Mouse (Mus musculus): ENCODE results near the gene AC129217.1. TPM values are rescaled to one million over a fixed set of nuclear protein-coding genes. Genes with fewer than 3 reads are reported as not detected.
"Not testable (repeated sequence)": the region's sequence is repeated elsewhere in the genome, so short reads cannot be mapped to it uniquely, and the experiment has no call there.

Gene AC129217.1
- polyA plus RNA-seq, 1 experiment from 2014 or later: not detected

GRCm38 (mm10) chr19:8857689-8858088 lies 28.1 kb downstream of the AC129217.1 start:
- no peaks in the 10 kb centered on the region for H3K27me3 ChIP-seq (ENCODE audit: low read depth, poor library complexity, severe bottlenecking)
- H3K4me1 ChIP-seq: no peaks in the 10 kb centered on the region
- 43% methylated on average over 4 of the region's 4 CpGs for WGBS
- H3K9me3 ChIP-seq (replicated peaks): no peaks in the 10 kb centered on the region
- DNase-seq (ENCODE audit: low spot score): no peak
- no peaks in the 10 kb centered on the region for H3K36me3 ChIP-seq
- no peak overlapping the region for H3K27ac ChIP-seq
- H3K4me3 ChIP-seq: no peak overlapping the region

GRCm38 (mm10) chr19:8859018-8859417 lies 29.4 kb downstream of the AC129217.1 start:
- Histone ChIP-seq H3K9me3 (replicated peaks) (no peaks in the 10 kb centered on the region), H3K4me1 (no peaks in the 10 kb centered on the region), H3K27me3 (ENCODE audit: low read depth, poor library complexity, severe bottlenecking) (no peaks in the 10 kb centered on the region), H3K27ac (no peak overlapping the region), H3K36me3 (no peaks in the 10 kb centered on the region), H3K4me3 (no peak overlapping the region)
- WGBS: 27% methylated on average over 1 of the region's 1 CpGs
- DNase-seq (ENCODE audit: low spot score): no peak

- DNase-seq (ENCODE audit: low spot score): no peak
- Histone ChIP-seq H3K27me3 (ENCODE audit: low read depth, poor library complexity, severe bottlenecking) (no peaks in the 10 kb centered on the region), H3K36me3 (no peaks in the 10 kb centered on the region), H3K4me1 (no peaks in the 10 kb centered on the region), H3K27ac (no peak overlapping the region), H3K4me3 (no peak overlapping the region), H3K9me3 (replicated peaks) (no peaks in the 10 kb centered on the region)
- 85% methylated on average over 6 of the region's 6 CpGs for WGBS
Observed at GRCm38 (mm10) chr19:8864265-8864664, 34.7 kb downstream of the AC129217.1 start.

- peaks cover 28% of the 10 kb centered on the region for H3K36me3 ChIP-seq
- H3K4me3 ChIP-seq: peak overlapping the region; percentile 96
- 74% methylated on average over 3 of the region's 3 CpGs for WGBS
- not testable (repeated sequence) for H3K27me3 ChIP-seq (ENCODE audit: low read depth, poor library complexity, severe bottlenecking); H3K4me1 ChIP-seq; H3K9me3 ChIP-seq (replicated peaks); DNase-seq (ENCODE audit: low spot score)
- H3K27ac ChIP-seq: peak overlapping the region; percentile 93; the same call in 1 of the 2 replicates
Observed at GRCm38 (mm10) chr19:8870381-8870780, 40.8 kb downstream of the AC129217.1 start.

- Histone ChIP-seq H3K9me3 (replicated peaks) (no peaks in the 10 kb centered on the region), H3K4me1 (peaks cover 10% of the 10 kb centered on the region)
- 64% methylated on average over 9 of the region's 9 CpGs for WGBS
Observed at GRCm38 (mm10) chr19:8870838-8871237, 41.3 kb downstream of the AC129217.1 start.

GRCm38 (mm10) chr19:8871267-8872186 lies 42.0 kb downstream of the AC129217.1 start, which contains the start of gene Ubxn1:
Gene Ubxn1 (plus strand): TSS chr19:8871496.
- peak; percentile 97 for DNase-seq (ENCODE audit: low spot score)
- H3K27me3 ChIP-seq (ENCODE audit: low read depth, poor library complexity, severe bottlenecking): no peaks in the 10 kb centered on the region
- peaks cover 40% of the 10 kb centered on the region for H3K36me3 ChIP-seq
- WGBS: 1% methylated on average over 59 of the region's 59 CpGs
- peaks cover 10% of the 10 kb centered on the region for H3K4me1 ChIP-seq
- peak within 1 kb of the TSS; percentile 93 for H3K27ac ChIP-seq
- peak within 1 kb of the TSS; percentile 96 for H3K4me3 ChIP-seq
- H3K9me3 ChIP-seq (replicated peaks): no peaks in the 10 kb centered on the region

More at GRCm38 (mm10) chr19:8870838-8871237, 41.3 kb downstream of the AC129217.1 start:
- no peaks in the 10 kb centered on the region for H3K27me3 ChIP-seq (ENCODE audit: low read depth, poor library complexity, severe bottlenecking)
- peak overlapping the region; percentile 93 for H3K27ac ChIP-seq
- peaks cover 33% of the 10 kb centered on the region for H3K36me3 ChIP-seq
- no peak for DNase-seq (ENCODE audit: low spot score)
- H3K4me3 ChIP-seq: peak overlapping the region; percentile 96

- Histone ChIP-seq H3K36me3 (peaks cover 48% of the 10 kb centered on the region), H3K4me1 (peaks cover 10% of the 10 kb centered on the region), H3K27me3 (ENCODE audit: low read depth, poor library complexity, severe bottlenecking) (no peaks in the 10 kb centered on the region), H3K4me3 (peak overlapping the region; percentile 96), H3K9me3 (replicated peaks) (no peaks in the 10 kb centered on the region), H3K27ac (peak overlapping the region; percentile 93)
- DNase-seq (ENCODE audit: low spot score): no peak
- 78% methylated on average over 10 of the region's 10 CpGs for WGBS
Observed at GRCm38 (mm10) chr19:8872266-8872840, 42.8 kb downstream of the AC129217.1 start.

- H3K4me3 ChIP-seq: no peak overlapping the region
- H3K9me3 ChIP-seq (replicated peaks): no peaks in the 10 kb centered on the region
- WGBS: 96% methylated on average over 7 of the region's 7 CpGs
- peaks cover 65% of the 10 kb centered on the region for H3K36me3 ChIP-seq
- H3K27me3 ChIP-seq (ENCODE audit: low read depth, poor library complexity, severe bottlenecking): no peaks in the 10 kb centered on the region
- no peak overlapping the region for H3K27ac ChIP-seq
- DNase-seq (ENCODE audit: low spot score): no peak
- H3K4me1 ChIP-seq: peaks cover 16% of the 10 kb centered on the region
Observed at GRCm38 (mm10) chr19:8875031-8875430, 45.5 kb downstream of the AC129217.1 start.

- Histone ChIP-seq H3K27ac (peak within 1 kb of the TSS; percentile 92), H3K9me3 (replicated peaks) (no peaks in the 10 kb centered on the region), H3K4me1 (peaks cover 10% of the 10 kb centered on the region; the same call in 1 of the 2 replicates), H3K4me3 (peak within 1 kb of the TSS; percentile 84), H3K27me3 (ENCODE audit: low read depth, poor library complexity, severe bottlenecking) (no peaks in the 10 kb centered on the region), H3K36me3 (peaks cover 36% of the 10 kb centered on the region)
- DNase-seq (ENCODE audit: low spot score): peak; percentile 84
- WGBS: under 1% methylated on average over 42 of the region's 42 CpGs
Observed at GRCm38 (mm10) chr19:8880311-8881033, 50.9 kb downstream of the AC129217.1 start, which contains the start of gene Uqcc3. Gene Uqcc3 (minus strand): TSS chr19:8880923.

GRCm38 (mm10) chr19:8881034-8881392 lies 51.4 kb downstream of the AC129217.1 start:
- peaks cover 31% of the 10 kb centered on the region for H3K36me3 ChIP-seq
- H3K27ac ChIP-seq: peak overlapping the region; percentile 92
- H3K4me1 ChIP-seq: peaks cover 10% of the 10 kb centered on the region; the same call in 1 of the 2 replicates
- no peaks in the 10 kb centered on the region for H3K9me3 ChIP-seq (replicated peaks)
- WGBS: 18% methylated on average over 3 of the region's 3 CpGs
- peak overlapping the region; percentile 84 for H3K4me3 ChIP-seq
- H3K27me3 ChIP-seq (ENCODE audit: low read depth, poor library complexity, severe bottlenecking): no peaks in the 10 kb centered on the region
- DNase-seq (ENCODE audit: low spot score): no peak

- H3K36me3 ChIP-seq: peaks cover 11% of the 10 kb centered on the region; the same call in 1 of the 2 replicates
- 91% methylated on average over 3 of the region's 3 CpGs for WGBS
- no peak for DNase-seq (ENCODE audit: low spot score)
- no peaks in the 10 kb centered on the region for H3K9me3 ChIP-seq (replicated peaks)
- H3K27me3 ChIP-seq (ENCODE audit: low read depth, poor library complexity, severe bottlenecking): no peaks in the 10 kb centered on the region
- no peak within 1 kb of the TSS for H3K4me3 ChIP-seq
- peaks cover 18% of the 10 kb centered on the region for H3K4me1 ChIP-seq
- no peak within 1 kb of the TSS for H3K27ac ChIP-seq
Observed at GRCm38 (mm10) chr19:8883616-8884015, 54.0 kb downstream of the AC129217.1 start, which contains the start of the genes Lbhd1 and Gm49403. Gene Lbhd1 (plus strand): TSS chr19:8883732. Gene Gm49403 (plus strand): TSS chr19:8883930.

GRCm38 (mm10) chr19:8886916-8887584 lies 57.5 kb downstream of the AC129217.1 start:
- Histone ChIP-seq H3K4me3 (peak overlapping the region; percentile 68), H3K4me1 (peaks cover 14% of the 10 kb centered on the region), H3K27ac (peak overlapping the region; percentile 93), H3K36me3 (peaks cover 20% of the 10 kb centered on the region), H3K27me3 (ENCODE audit: low read depth, poor library complexity, severe bottlenecking) (no peaks in the 10 kb centered on the region), H3K9me3 (replicated peaks) (no peaks in the 10 kb centered on the region)
- WGBS: 37% methylated on average over 1 of the region's 1 CpGs
- no peak for DNase-seq (ENCODE audit: low spot score)
